Mouse (Mus musculus) embryonic facial prominence, embryonic 15.5 days (tissue): ENCODE data around the gene Crp. TPM values are rescaled to one million over a fixed set of nuclear protein-coding genes. Genes with fewer than 3 reads are reported as not detected.
A peak's percentile ranks its signal among the peaks of the same experiment; 100 is the strongest.

Source experiments
- ATAC-seq: fragments of 200-750 bp; cut with Nextera tagmentation; 2 replicates; pipeline ENCODE4 v1.8.0; 2017; ENCODE audit warnings: low read depth, moderate TSS enrichment; ENCODE audit not compliant: insufficient number of reproducible peaks, low FRiP score, low TSS enrichment
- H3K27ac ChIP-seq: fragments of 300-500 bp; sonication (generic); replicated peaks from 2 replicates; pipeline ENCODE4 v1.5.1; 2015; ENCODE audit warnings: mild to moderate bottlenecking, inconsistent platforms
- H3K27me3 ChIP-seq: fragments of 300-500 bp; sonication (generic); 2 replicates; pipeline ENCODE4 v1.6.1; 2015; ENCODE audit warnings: inconsistent platforms
- H3K36me3 ChIP-seq: fragments of 300-500 bp; sonication (generic); 2 replicates; pipeline ENCODE4 v1.6.1; 2015; ENCODE audit warnings: mild to moderate bottlenecking, inconsistent platforms
- H3K4me1 ChIP-seq: fragments of 300-500 bp; sonication (generic); 2 replicates; pipeline ENCODE4 v1.6.1; 2015; ENCODE audit warnings: inconsistent platforms
- H3K4me2 ChIP-seq: fragments of 300-500 bp; sonication (generic); replicated peaks from 2 replicates; pipeline ENCODE4 v1.6.1; 2015; ENCODE audit warnings: mild to moderate bottlenecking, inconsistent platforms
- H3K4me3 ChIP-seq: fragments of 300-500 bp; sonication (generic); replicated peaks from 2 replicates; pipeline ENCODE4 v1.5.1; 2015; ENCODE audit warnings: mild to moderate bottlenecking, inconsistent platforms
- H3K9ac ChIP-seq: fragments of 300-500 bp; sonication (generic); 2 replicates; pipeline ENCODE4 v1.6.1; 2015; ENCODE audit warnings: inconsistent platforms
- H3K9me3 ChIP-seq: fragments of 300-500 bp; sonication (generic); replicated peaks from 2 replicates; pipeline ENCODE4 v1.6.1; 2016; ENCODE audit warnings: inconsistent platforms
- WGBS: fragments of 180-500 bp; shearing (Covaris S2); methylation state at CpG from one replicate; pipeline ENCODE4 v1.1.7; 2015; 5-methylcytosine and 5-hydroxymethylcytosine counted together
- polyA plus RNA-seq: library from polyadenylated mRNA; unstranded; fragments of >200 nt; fragmentation: Nextera tagmentation; extraction: Ambion mirVana; gene quantifications from 2 replicates; pipeline ENCODE4 v1.2.1, GENCODE M21; 2015

Crp gene
- polyA plus RNA-seq, 1 experiment from 2014 or later: not detected

GRCm38 (mm10) chr1:172680742-172681141, 17.1 kb upstream of the Crp start:
- no peak overlapping the region for H3K4me2 ChIP-seq
- no peaks in the 10 kb centered on the region for H3K4me1 ChIP-seq
- WGBS: 69% methylated on average over 4 of the region's 4 CpGs
- no peak overlapping the region for H3K9ac ChIP-seq
- no peak for ATAC-seq
- H3K36me3 ChIP-seq: no peaks in the 10 kb centered on the region
- H3K9me3 ChIP-seq: no peaks in the 10 kb centered on the region
- H3K4me3 ChIP-seq: no peak overlapping the region
- no peaks in the 10 kb centered on the region for H3K27me3 ChIP-seq
- no peak overlapping the region for H3K27ac ChIP-seq

DNA sequence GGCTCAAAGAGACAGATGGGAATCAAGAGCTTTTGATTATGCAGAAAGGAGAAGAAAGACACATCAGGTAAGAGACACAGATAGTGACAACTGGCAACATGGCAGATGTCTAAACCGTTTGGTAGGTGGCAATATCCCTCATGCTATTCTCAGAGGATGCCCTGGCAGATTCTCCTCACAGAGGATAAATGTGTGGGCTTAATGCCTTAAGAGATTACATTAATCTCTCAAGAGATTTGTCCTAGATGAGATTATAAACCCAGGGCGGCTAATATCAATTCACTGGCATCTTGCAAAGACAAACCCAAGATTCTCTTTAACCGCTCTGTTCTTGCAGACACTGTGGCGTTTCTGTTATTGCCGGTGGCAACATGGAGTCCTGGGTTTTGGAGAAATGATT, 14.3 kb upstream of the Crp start:
- Histone ChIP-seq H3K9ac (no peak overlapping the region), H3K9me3 (no peaks in the 10 kb centered on the region), H3K27ac (no peak overlapping the region), H3K36me3 (no peaks in the 10 kb centered on the region), H3K4me3 (no peak overlapping the region), H3K27me3 (no peaks in the 10 kb centered on the region), H3K4me2 (no peak overlapping the region), H3K4me1 (no peaks in the 10 kb centered on the region)
- WGBS: 72% methylated on average over 5 of the region's 5 CpGs
- no peak for ATAC-seq

DNA sequence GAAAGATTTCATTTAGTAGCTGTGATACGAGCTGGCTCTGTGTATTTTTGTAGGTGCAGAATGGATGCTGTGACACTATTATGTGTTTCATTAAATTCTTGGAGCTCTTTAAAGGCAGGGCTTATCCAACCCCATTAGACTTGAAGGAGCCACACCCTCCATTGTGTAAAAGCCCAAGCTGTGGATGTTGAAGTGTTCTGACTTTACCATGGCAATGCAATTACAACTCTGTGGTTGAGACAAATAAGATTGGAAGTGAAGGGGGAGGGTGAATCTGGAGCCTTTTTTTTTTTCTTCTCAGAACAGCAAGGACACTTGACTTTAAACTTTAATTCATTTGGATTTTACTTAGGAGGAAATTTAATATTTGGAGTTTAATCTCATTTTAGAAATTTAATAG, 13.9 kb upstream of the Crp start:
- WGBS: 66% methylated on average over 1 of the region's 1 CpGs
- H3K9ac ChIP-seq: no peak overlapping the region
- no peak for ATAC-seq

GRCm38 (mm10) chr1:172685178-172685577, 12.7 kb upstream of the Crp start:
- Histone ChIP-seq H3K4me2 (no peak overlapping the region), H3K9ac (no peak overlapping the region), H3K27ac (no peak overlapping the region), H3K4me1 (no peaks in the 10 kb centered on the region), H3K36me3 (no peaks in the 10 kb centered on the region), H3K27me3 (no peaks in the 10 kb centered on the region), H3K4me3 (no peak overlapping the region), H3K9me3 (no peaks in the 10 kb centered on the region)
- 63% methylated on average over 3 of the region's 3 CpGs for WGBS
- ATAC-seq: no peak

More for the DNA sequence above, 13.9 kb upstream of the Crp start:
- Histone ChIP-seq H3K9me3 (no peaks in the 10 kb centered on the region), H3K36me3 (no peaks in the 10 kb centered on the region), H3K4me2 (no peak overlapping the region), H3K27me3 (no peaks in the 10 kb centered on the region), H3K4me3 (no peak overlapping the region), H3K27ac (no peak overlapping the region), H3K4me1 (no peaks in the 10 kb centered on the region)

- Histone ChIP-seq H3K36me3 (no peaks in the 10 kb centered on the region), H3K4me1 (no peaks in the 10 kb centered on the region), H3K27ac (no peak overlapping the region), H3K27me3 (no peaks in the 10 kb centered on the region), H3K4me3 (no peak overlapping the region), H3K9me3 (no peaks in the 10 kb centered on the region), H3K9ac (no peak overlapping the region), H3K4me2 (no peak overlapping the region)
- no peak for ATAC-seq
Observed at GRCm38 (mm10) chr1:172697422-172697821, 433 bp upstream of the Crp start.

- WGBS: 87% methylated on average over 3 of the region's 3 CpGs
Observed at GRCm38 (mm10) chr1:172700814-172701213, 3.0 kb downstream of the Crp start.

DNA sequence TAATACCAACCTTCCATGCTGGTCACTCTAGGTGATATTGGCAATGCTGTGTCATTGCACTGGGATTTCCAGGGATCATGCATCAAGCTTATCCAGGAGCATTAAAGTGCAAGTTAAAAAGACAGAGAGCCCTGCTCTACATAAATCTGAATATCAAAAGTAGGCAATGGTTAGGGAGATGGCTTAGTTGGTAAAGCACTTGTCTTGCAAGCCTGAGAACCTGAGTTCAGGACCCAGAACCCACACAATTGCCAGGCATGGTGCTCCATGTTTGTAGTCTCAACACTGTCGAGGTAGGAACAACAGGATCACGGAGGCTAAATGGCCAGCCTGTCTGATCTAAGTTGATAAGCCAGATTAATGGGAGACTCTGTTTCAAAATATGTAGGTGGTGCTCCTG, 3.5 kb downstream of the Crp start:
- Histone ChIP-seq H3K4me2 (no peak overlapping the region), H3K9me3 (no peaks in the 10 kb centered on the region), H3K4me3 (no peak overlapping the region), H3K27me3 (no peaks in the 10 kb centered on the region), H3K4me1 (no peaks in the 10 kb centered on the region), H3K9ac (no peak overlapping the region), H3K36me3 (no peaks in the 10 kb centered on the region), H3K27ac (no peak overlapping the region)
- WGBS: 89% methylated on average over 2 of the region's 2 CpGs
- no peak for ATAC-seq

More at GRCm38 (mm10) chr1:172700814-172701213, 3.0 kb downstream of the Crp start:
- ATAC-seq: no peak
- Histone ChIP-seq H3K9me3 (no peaks in the 10 kb centered on the region), H3K4me1 (no peaks in the 10 kb centered on the region), H3K9ac (no peak overlapping the region), H3K4me3 (no peak overlapping the region), H3K4me2 (no peak overlapping the region), H3K27ac (no peak overlapping the region), H3K36me3 (no peaks in the 10 kb centered on the region), H3K27me3 (no peaks in the 10 kb centered on the region)

DNA sequence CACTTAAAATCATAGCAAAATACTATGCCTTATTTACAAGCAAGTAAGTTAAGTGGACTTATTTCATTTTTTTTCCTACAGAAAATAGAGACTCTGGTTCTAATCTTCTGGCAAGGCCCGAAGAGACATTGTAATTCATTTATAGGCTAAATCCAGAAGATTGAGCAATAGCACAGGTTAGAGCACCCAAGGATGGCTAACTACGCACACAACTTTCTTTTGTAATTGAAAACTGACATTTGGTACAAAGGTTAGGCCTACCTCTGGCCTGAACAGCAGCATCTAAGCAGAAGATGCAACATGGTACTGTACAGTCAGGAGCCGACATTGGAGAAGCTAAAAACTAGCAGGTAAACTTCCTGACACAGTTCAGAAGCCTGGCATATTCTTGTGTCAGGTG, 4.0 kb downstream of the Crp start:
- no peaks in the 10 kb centered on the region for H3K27me3 ChIP-seq
- H3K4me3 ChIP-seq: no peak overlapping the region
- H3K36me3 ChIP-seq: no peaks in the 10 kb centered on the region
- 90% methylated on average over 3 of the region's 3 CpGs for WGBS
- no peaks in the 10 kb centered on the region for H3K9me3 ChIP-seq
- no peak overlapping the region for H3K9ac ChIP-seq
- H3K4me2 ChIP-seq: no peak overlapping the region
- ATAC-seq: no peak
- no peaks in the 10 kb centered on the region for H3K4me1 ChIP-seq
- H3K27ac ChIP-seq: no peak overlapping the region

DNA sequence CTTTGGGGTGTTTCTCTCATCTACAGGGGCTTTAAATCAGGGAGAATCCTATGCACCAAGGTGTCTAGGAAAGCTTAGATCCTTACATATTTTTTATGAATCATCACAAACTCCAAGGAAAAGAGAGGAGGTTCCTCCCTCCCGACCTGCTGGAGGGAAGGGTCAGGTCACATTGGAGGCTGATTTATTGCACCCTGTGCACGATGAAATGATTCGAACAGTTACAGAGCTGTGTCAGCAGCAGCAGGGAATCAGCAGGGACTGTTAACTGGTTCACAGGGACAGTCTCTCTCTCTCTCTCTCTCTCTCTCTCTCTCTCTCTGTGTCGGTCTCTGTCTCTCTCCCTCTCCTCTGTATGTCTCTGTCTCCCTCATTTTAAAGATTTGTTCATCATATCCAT, 6.9 kb downstream of the Crp start:
- H3K27ac ChIP-seq: no peak overlapping the region
- no peak overlapping the region for H3K4me2 ChIP-seq
- H3K27me3 ChIP-seq: no peaks in the 10 kb centered on the region
- no peak overlapping the region for H3K4me3 ChIP-seq
- no peaks in the 10 kb centered on the region for H3K36me3 ChIP-seq
- no peak for ATAC-seq
- no peak overlapping the region for H3K9ac ChIP-seq
- WGBS: 39% methylated on average over 4 of the region's 4 CpGs
- no peaks in the 10 kb centered on the region for H3K9me3 ChIP-seq
- no peaks in the 10 kb centered on the region for H3K4me1 ChIP-seq

DNA sequence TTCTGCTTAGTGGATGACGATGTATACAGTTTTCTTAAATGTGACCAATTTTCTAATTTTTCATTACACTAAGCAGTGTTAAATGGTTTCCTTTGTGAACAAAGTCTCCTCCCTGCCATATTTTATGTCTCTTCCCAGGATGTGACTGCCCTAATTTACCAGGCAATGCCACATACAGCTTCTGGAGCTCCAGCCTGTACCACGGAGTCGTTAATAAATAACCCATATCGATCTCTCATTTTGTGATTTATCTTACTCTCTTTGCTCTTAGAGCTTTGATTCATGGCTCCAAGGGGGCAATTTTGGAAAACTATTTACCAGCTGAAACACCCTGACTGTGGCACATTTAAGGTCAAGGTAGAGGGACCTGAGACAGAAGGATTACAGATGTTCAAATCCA, 8.4 kb downstream of the Crp start:
- Histone ChIP-seq H3K9ac (no peak overlapping the region), H3K27me3 (no peaks in the 10 kb centered on the region)
- 88% methylated on average over 4 of the region's 4 CpGs for WGBS

GRCm38 (mm10) chr1:172709788-172710350, 12.0 kb downstream of the Crp start:
- Histone ChIP-seq H3K27me3 (no peaks in the 10 kb centered on the region), H3K9me3 (no peaks in the 10 kb centered on the region), H3K4me1 (peaks cover 10% of the 10 kb centered on the region; the same call in 1 of the 2 replicates), H3K36me3 (no peaks in the 10 kb centered on the region), H3K4me2 (no peak overlapping the region), H3K4me3 (no peak overlapping the region), H3K27ac (no peak overlapping the region), H3K9ac (no peak overlapping the region)
- 89% methylated on average over 3 of the region's 3 CpGs for WGBS
- no peak for ATAC-seq

More for the DNA sequence above, 8.4 kb downstream of the Crp start:
- no peak overlapping the region for H3K27ac ChIP-seq
- no peak overlapping the region for H3K4me2 ChIP-seq
- H3K4me1 ChIP-seq: no peaks in the 10 kb centered on the region
- no peak for ATAC-seq
- H3K36me3 ChIP-seq: no peaks in the 10 kb centered on the region
- H3K4me3 ChIP-seq: no peak overlapping the region
- H3K9me3 ChIP-seq: no peaks in the 10 kb centered on the region

DNA sequence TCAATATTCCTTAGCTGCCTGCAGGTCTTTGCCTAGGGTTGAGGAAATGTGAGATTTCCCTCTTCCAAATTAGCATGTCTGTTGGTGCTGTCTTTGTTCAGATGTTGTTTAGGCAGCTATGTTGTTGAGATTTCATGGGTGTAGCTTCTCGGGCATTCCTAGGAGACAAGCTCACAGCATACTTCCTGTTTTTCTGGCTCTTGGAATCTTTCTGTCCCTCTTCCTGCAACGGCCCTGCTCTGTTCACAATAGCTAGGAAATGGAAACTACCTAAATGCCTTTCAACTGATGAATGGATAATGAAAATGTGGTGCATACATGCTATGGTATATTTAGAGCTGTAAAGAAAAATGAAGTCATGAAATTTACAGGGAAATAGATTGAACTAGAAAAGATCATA, 13.5 kb downstream of the Crp start:
- H3K27ac ChIP-seq: peak overlapping the region; percentile 75

More for the DNA sequence above, 13.5 kb downstream of the Crp start:
- 18% methylated on average over 2 of the region's 2 CpGs for WGBS
- Histone ChIP-seq H3K36me3 (no peaks in the 10 kb centered on the region), H3K9me3 (no peaks in the 10 kb centered on the region), H3K4me2 (no peak overlapping the region), H3K9ac (no peak overlapping the region), H3K27me3 (no peaks in the 10 kb centered on the region), H3K4me1 (peaks cover 10% of the 10 kb centered on the region; the same call in 1 of the 2 replicates), H3K4me3 (no peak overlapping the region)
- ATAC-seq: no peak
